ENCODE assay signal across 9 mouse cellular contexts in genomic region chr11:74554683-74555341, GRCm38 (mm10). TPM values are rescaled to one million over a fixed set of nuclear protein-coding genes. Genes with fewer than 3 reads are reported as not detected.
DNase-seq lines count a peak whose midpoint lies in the region; ATAC-seq and TF ChIP-seq lines count a peak whose summit lies in the region.
"Had no signal": no experiment of that assay in that cellular context is flagged by ENCODE, and none has a peak within 500 bp of the region (broad histone marks: within the 10 kb centered on the region; RNA-seq: fewer than 3 reads in every experiment).

No protein-coding gene starts in this region.

- no peak for TF ChIP-seq POLR2A in brain, embryonic 14.5 days (IDR thresholded peaks at IDR 0.05; ENCODE audit: borderline replicate concordance, extremely low read depth, insufficient read depth, insufficient read length, poor library complexity, severe bottlenecking)

- intact Hi-C loops in heart, postnatal 36 days (cut with DNase I) = no loop called here

- no peak for TF ChIP-seq CTCF in liver, postnatal 0 days (IDR thresholded peaks at IDR 0.05; ENCODE audit: low read depth)
- no peak for TF ChIP-seq CTCF in brain, embryonic 14.5 days (IDR thresholded peaks at IDR 0.05; ENCODE audit: borderline replicate concordance, extremely low read depth, insufficient read depth, insufficient read length)

- no peaks in the 10 kb centered on the region for H3K27me3 ChIP-seq in liver, embryonic 11.5 days (replicated peaks; ENCODE audit: control insufficient read depth, insufficient read depth, low read length)
- H3K27me3 ChIP-seq in liver, postnatal 0 days (ENCODE audit: insufficient read depth, low read length) = no peaks in the 10 kb centered on the region
- H3K27me3 ChIP-seq in hindbrain, embryonic 11.5 days (ENCODE audit: control insufficient read depth, insufficient read depth, low read length) = no peaks in the 10 kb centered on the region
- H3K27me3 ChIP-seq in midbrain, embryonic 16.5 days (ENCODE audit: control insufficient read depth, insufficient read depth, low read depth, low read length) = no peaks in the 10 kb centered on the region

- peak overlapping the region; percentile 12; the same call in 1 of the 2 replicates for H3K9ac ChIP-seq in liver, embryonic 11.5 days (ENCODE audit: low read depth, low read length)
- no peak overlapping the region for H3K9ac ChIP-seq in liver, postnatal 0 days (replicated peaks)
- no peak overlapping the region for H3K9ac ChIP-seq in hindbrain, embryonic 11.5 days (ENCODE audit: low read depth, low read length)
- H3K9ac ChIP-seq in midbrain, embryonic 16.5 days (ENCODE audit: low read depth, low read length) = peak overlapping the region; percentile 41; the same call in 1 of the 2 replicates

- ATAC-seq in liver, embryonic 11.5 days (replicated peaks; ENCODE audit: low FRiP score) = no peak
- no peak for ATAC-seq in liver, postnatal 0 days
- ATAC-seq in hindbrain, embryonic 11.5 days (ENCODE audit: low FRiP score) = peak; percentile 59; the same call in 1 of the 2 replicates
- ATAC-seq in midbrain, embryonic 16.5 days = peak; percentile 88

- WGBS in liver, embryonic 11.5 days = 55% methylated on average over 15 of the region's 15 CpGs
- 41% methylated on average over 15 of the region's 15 CpGs for WGBS in liver, postnatal 0 days (ENCODE audit: insufficient replicate concordance)
- 57% methylated on average over 15 of the region's 15 CpGs for WGBS in hindbrain, embryonic 11.5 days
- WGBS in midbrain, embryonic 16.5 days = 30% methylated on average over 15 of the region's 15 CpGs

- TF ChIP-seq EP300 in liver, postnatal 0 days (IDR thresholded peaks at IDR 0.05; ENCODE audit: low read depth) = no peak

- no peak overlapping the region for H3K4me2 ChIP-seq in liver, embryonic 11.5 days
- H3K4me2 ChIP-seq in liver, postnatal 0 days (ENCODE audit: low read depth, low read length) = no peak overlapping the region
- no peak overlapping the region for H3K4me2 ChIP-seq in hindbrain, embryonic 11.5 days (replicated peaks; ENCODE audit: low read depth, low read length)
- H3K4me2 ChIP-seq in midbrain, embryonic 16.5 days (ENCODE audit: low read length) = peak overlapping the region; percentile 25; the same call in 1 of the 2 replicates

- H3K9me3 ChIP-seq in liver, embryonic 11.5 days (ENCODE audit: control insufficient read depth, low read length) = no peaks in the 10 kb centered on the region
- H3K9me3 ChIP-seq in liver, postnatal 0 days (ENCODE audit: low read length) = no peaks in the 10 kb centered on the region
- H3K9me3 ChIP-seq in hindbrain, embryonic 11.5 days (ENCODE audit: control insufficient read depth, low read length) = no peaks in the 10 kb centered on the region
- no peaks in the 10 kb centered on the region for H3K9me3 ChIP-seq in midbrain, embryonic 16.5 days (replicated peaks; ENCODE audit: control insufficient read depth, low read length, poor library complexity, severe bottlenecking)

- no peaks in the 10 kb centered on the region for H3K36me3 ChIP-seq in liver, embryonic 11.5 days (ENCODE audit: control insufficient read depth, insufficient read depth, low read length)
- H3K36me3 ChIP-seq in liver, postnatal 0 days (replicated peaks; ENCODE audit: insufficient read depth, low read length) = no peaks in the 10 kb centered on the region
- H3K36me3 ChIP-seq in hindbrain, embryonic 11.5 days (ENCODE audit: control insufficient read depth, insufficient read depth, low read length) = no peaks in the 10 kb centered on the region
- no peaks in the 10 kb centered on the region for H3K36me3 ChIP-seq in midbrain, embryonic 16.5 days (ENCODE audit: control insufficient read depth, insufficient read depth, low read length)

- H3K27ac ChIP-seq in liver, embryonic 11.5 days (ENCODE audit: low read depth, low read length) = no peak overlapping the region
- H3K27ac ChIP-seq in liver, postnatal 0 days (ENCODE audit: low read depth) = no peak overlapping the region
- H3K27ac ChIP-seq in hindbrain, embryonic 11.5 days (ENCODE audit: low read depth, low read length) = no peak overlapping the region
- H3K27ac ChIP-seq in midbrain, embryonic 16.5 days (ENCODE audit: low read length) = peak overlapping the region; percentile 86
- H3K27ac ChIP-seq: macrophage had no signal

- DNase-seq in liver, embryonic 11.5 days (ENCODE audit: low spot score) = no peak
- DNase-seq in liver, postnatal 0 days = no peak
- peak; percentile 89 for DNase-seq in brain, embryonic 14.5 days (ENCODE audit: low read depth)
- peak; percentile 43 for DNase-seq in hindbrain, embryonic 11.5 days (ENCODE audit: low spot score)
- DNase-seq in heart, postnatal 36 days = no peak
- no peak for DNase-seq in frontal cortex, postnatal 36 days (ENCODE audit: low spot score in 2 of 2)
- no peak for DNase-seq in testis, postnatal 10 days (ENCODE audit: low spot score)

- no peak overlapping the region for H3K4me3 ChIP-seq in liver, embryonic 11.5 days (ENCODE audit: low read depth, low read length)
- H3K4me3 ChIP-seq in liver, postnatal 0 days (ENCODE audit: low read depth, low read length) = no peak overlapping the region
- H3K4me3 ChIP-seq in hindbrain, embryonic 11.5 days (ENCODE audit: low read depth, low read length) = no peak overlapping the region
- no peak overlapping the region for H3K4me3 ChIP-seq in midbrain, embryonic 16.5 days (ENCODE audit: low read depth, low read length)

- peaks cover 35% of the 10 kb centered on the region for H3K4me1 ChIP-seq in liver, embryonic 11.5 days (replicated peaks; ENCODE audit: control insufficient read depth, insufficient read depth, low read length)
- H3K4me1 ChIP-seq in liver, postnatal 0 days (ENCODE audit: insufficient read depth) = peaks cover 37% of the 10 kb centered on the region
- H3K4me1 ChIP-seq in hindbrain, embryonic 11.5 days (replicated peaks; ENCODE audit: control insufficient read depth, insufficient read depth, low read length) = peaks cover 2% of the 10 kb centered on the region; the same call in 1 of the 2 replicates
- H3K4me1 ChIP-seq in midbrain, embryonic 16.5 days (ENCODE audit: control insufficient read depth, insufficient read depth, low read length) = peaks cover 21% of the 10 kb centered on the region

RNA-seq across cellular contexts. Expression of gene Rap1gap2, which starts 55.9 kb away (rescaled TPM):
- polyA plus RNA-seq in liver, embryonic 11.5 days (2014; fragmentation: Nextera tagmentation; extraction: Ambion mirVana) = 2.1 TPM in 2 replicates
- 0.75 and 0.84 TPM in 2 replicates for polyA plus RNA-seq in liver, postnatal 0 days (2015; fragmentation: Nextera tagmentation; extraction: Ambion mirVana)
- polyA plus RNA-seq in brain, embryonic 14.5 days (2012; rRNA removed) = 16.5 and 21.4 TPM in 2 replicates
- 2.7 and 3.1 TPM in 2 replicates for polyA plus RNA-seq in hindbrain, embryonic 11.5 days (2014; fragmentation: Nextera tagmentation; extraction: Ambion mirVana)
- polyA plus RNA-seq in midbrain, embryonic 16.5 days (2015; fragmentation: Nextera tagmentation; extraction: Ambion mirVana) = 17.1 and 18.3 TPM in 2 replicates
- total RNA-seq in heart, postnatal 36 days (2021) = 10 to 100 TPM; 74.1 to 86.6 TPM

Comparison
In these comparisons a context has a peak if more than half of its experiments do, and no peak if none do; other contexts are left out.
1. H3K9ac ChIP-seq: peak in liver, embryonic 11.5 days (single experiment) and midbrain, embryonic 16.5 days (single experiment); none in liver, postnatal 0 days (single experiment) and hindbrain, embryonic 11.5 days (single experiment).
2. ATAC-seq: peak in hindbrain, embryonic 11.5 days (single experiment) and midbrain, embryonic 16.5 days (single experiment); none in liver, embryonic 11.5 days (single experiment) and liver, postnatal 0 days (single experiment).
3. DNase-seq: peak in brain, embryonic 14.5 days (single experiment) and hindbrain, embryonic 11.5 days (single experiment); none in liver, embryonic 11.5 days (single experiment), liver, postnatal 0 days (single experiment), heart, postnatal 36 days (0 of 2), frontal cortex, postnatal 36 days (0 of 2) and testis, postnatal 10 days (single experiment).